Mouse (Mus musculus) limb, embryonic 11.5 days (tissue): ENCODE results near the gene Cacng1. TPM values are rescaled to one million over a fixed set of nuclear protein-coding genes. Genes with fewer than 3 reads are reported as not detected.

Experiments
- ATAC-seq: fragments of 200-750 bp; cut with Nextera tagmentation; 2 replicates; pipeline ENCODE4 v1.8.0; 2017; ENCODE audit warnings: low read depth; ENCODE audit not compliant: insufficient number of reproducible peaks, low FRiP score, low TSS enrichment
- DNase-seq: peaks from one replicate; pipeline ENCODE4 v3.0.0-alpha.2; 2015; ENCODE audit warnings: low spot score
- H3K27ac ChIP-seq: fragments of 300-500 bp; sonication (generic); replicated peaks from 2 replicates; pipeline ENCODE4 v1.5.1; 2014; ENCODE audit warnings: low read depth, mild to moderate bottlenecking, low read length
- H3K27me3 ChIP-seq: fragments of 300-500 bp; sonication (generic); 2 replicates; pipeline ENCODE4 v1.6.1; 2014; ENCODE audit warnings: mild to moderate bottlenecking, low read length, mixed read lengths; ENCODE audit not compliant: control insufficient read depth, insufficient read depth
- H3K36me3 ChIP-seq: fragments of 300-500 bp; sonication (generic); 2 replicates; pipeline ENCODE4 v1.6.1; 2014; ENCODE audit warnings: mild to moderate bottlenecking, low read length, moderate library complexity, mixed read lengths; ENCODE audit not compliant: control insufficient read depth, insufficient read depth
- H3K4me1 ChIP-seq: fragments of 300-500 bp; sonication (generic); 2 replicates; pipeline ENCODE4 v1.6.1; 2014; ENCODE audit warnings: low read length, mixed read lengths; ENCODE audit not compliant: control insufficient read depth, insufficient read depth
- H3K4me2 ChIP-seq: fragments of 300-500 bp; sonication (generic); 2 replicates; pipeline ENCODE4 v1.6.1; 2014; ENCODE audit warnings: low read depth, mild to moderate bottlenecking, moderate library complexity; ENCODE audit not compliant: severe bottlenecking
- H3K4me3 ChIP-seq: fragments of 300-500 bp; sonication (generic); 2 replicates; pipeline ENCODE4 v1.5.1; 2014; ENCODE audit warnings: low read depth, low read length
- H3K9ac ChIP-seq: fragments of 300-500 bp; sonication (generic); 2 replicates; pipeline ENCODE4 v1.6.1; 2014; ENCODE audit warnings: mild to moderate bottlenecking, low read length
- H3K9me3 ChIP-seq: fragments of 300-500 bp; sonication (generic); 2 replicates; pipeline ENCODE4 v1.6.1; 2016; ENCODE audit warnings: low read length; ENCODE audit not compliant: control insufficient read depth
- WGBS: fragments of 180-500 bp; shearing (Covaris S2); extraction: QIAGEN DNeasy Blood & Tissue Kit; methylation state at CpG from one replicate; pipeline ENCODE4 v1.1.7; 2014; 5-methylcytosine and 5-hydroxymethylcytosine counted together
- polyA plus RNA-seq: library from polyadenylated mRNA; unstranded; fragments of >200 nt; fragmentation: Nextera tagmentation; extraction: Ambion mirVana; gene quantifications from 2 replicates; pipeline ENCODE4 v1.2.1, GENCODE M21; 2014

Gene Cacng1
- polyA plus RNA-seq, 1 experiment from 2014 or later = 0.89 TPM

- ATAC-seq (no peak), DNase-seq (no peak)
- H3K4me1 ChIP-seq = no peaks in the 10 kb centered on the region
- no peak overlapping the region for H3K9ac ChIP-seq
- no peak overlapping the region for H3K4me3 ChIP-seq
- H3K9me3 ChIP-seq = no peaks in the 10 kb centered on the region
- no peak overlapping the region for H3K27ac ChIP-seq
- 88% methylated on average over 7 of the region's 7 CpGs for WGBS
- H3K27me3 ChIP-seq = no peaks in the 10 kb centered on the region
- no peaks in the 10 kb centered on the region for H3K36me3 ChIP-seq
- no peak overlapping the region for H3K4me2 ChIP-seq
Measured at GRCm38 (mm10) chr11:107721057-107721456, 4.7 kb upstream of the Cacng1 start.

- Histone ChIP-seq H3K4me2 (no peak overlapping the region), H3K9ac (no peak overlapping the region), H3K27me3 (no peaks in the 10 kb centered on the region), H3K4me3 (no peak overlapping the region), H3K4me1 (no peaks in the 10 kb centered on the region), H3K27ac (no peak overlapping the region), H3K9me3 (no peaks in the 10 kb centered on the region), H3K36me3 (no peaks in the 10 kb centered on the region)
- 87% methylated on average over 9 of the region's 9 CpGs for WGBS
- DNase-seq (no peak), ATAC-seq (no peak)
Measured at GRCm38 (mm10) chr11:107720264-107721021, 4.1 kb upstream of the Cacng1 start.

DNA sequence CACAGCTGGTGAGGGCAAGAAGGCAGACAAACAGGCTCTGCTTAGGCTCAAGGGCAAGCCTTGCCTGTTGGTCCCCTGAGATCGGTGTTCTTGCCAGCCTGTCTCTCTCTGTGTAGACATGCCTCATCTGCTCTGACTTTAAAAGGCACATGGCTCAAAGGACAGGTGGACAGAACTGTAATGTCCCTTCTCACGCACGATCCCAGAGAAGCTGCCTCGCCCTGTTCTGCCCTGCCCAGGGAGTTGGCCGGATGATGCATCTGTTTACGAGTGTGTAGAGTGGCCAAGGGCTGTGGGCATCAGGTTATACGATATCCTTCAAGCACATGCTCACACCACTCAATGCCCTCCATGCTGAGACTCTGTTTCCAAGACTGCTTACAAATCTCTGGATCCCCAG lies 2.0 kb downstream of the Cacng1 start:
- no peak for ATAC-seq
- 81% methylated on average over 7 of the region's 7 CpGs for WGBS

GRCm38 (mm10) chr11:107710379-107710778 lies 5.9 kb downstream of the Cacng1 start:
- WGBS = 78% methylated on average over 3 of the region's 3 CpGs
- no peak overlapping the region for H3K27ac ChIP-seq
- no peaks in the 10 kb centered on the region for H3K9me3 ChIP-seq
- H3K36me3 ChIP-seq = no peaks in the 10 kb centered on the region
- H3K4me2 ChIP-seq = no peak overlapping the region
- no peaks in the 10 kb centered on the region for H3K4me1 ChIP-seq
- no peaks in the 10 kb centered on the region for H3K27me3 ChIP-seq
- H3K9ac ChIP-seq = no peak overlapping the region
- DNase-seq = no peak
- H3K4me3 ChIP-seq = no peak overlapping the region
- no peak for ATAC-seq

More for the DNA sequence above, 2.0 kb downstream of the Cacng1 start:
- H3K27ac ChIP-seq = no peak overlapping the region
- H3K36me3 ChIP-seq = no peaks in the 10 kb centered on the region
- no peak for DNase-seq
- no peaks in the 10 kb centered on the region for H3K27me3 ChIP-seq
- no peak overlapping the region for H3K4me2 ChIP-seq
- H3K4me3 ChIP-seq = no peak overlapping the region
- no peaks in the 10 kb centered on the region for H3K4me1 ChIP-seq
- no peaks in the 10 kb centered on the region for H3K9me3 ChIP-seq
- H3K9ac ChIP-seq = no peak overlapping the region

DNA sequence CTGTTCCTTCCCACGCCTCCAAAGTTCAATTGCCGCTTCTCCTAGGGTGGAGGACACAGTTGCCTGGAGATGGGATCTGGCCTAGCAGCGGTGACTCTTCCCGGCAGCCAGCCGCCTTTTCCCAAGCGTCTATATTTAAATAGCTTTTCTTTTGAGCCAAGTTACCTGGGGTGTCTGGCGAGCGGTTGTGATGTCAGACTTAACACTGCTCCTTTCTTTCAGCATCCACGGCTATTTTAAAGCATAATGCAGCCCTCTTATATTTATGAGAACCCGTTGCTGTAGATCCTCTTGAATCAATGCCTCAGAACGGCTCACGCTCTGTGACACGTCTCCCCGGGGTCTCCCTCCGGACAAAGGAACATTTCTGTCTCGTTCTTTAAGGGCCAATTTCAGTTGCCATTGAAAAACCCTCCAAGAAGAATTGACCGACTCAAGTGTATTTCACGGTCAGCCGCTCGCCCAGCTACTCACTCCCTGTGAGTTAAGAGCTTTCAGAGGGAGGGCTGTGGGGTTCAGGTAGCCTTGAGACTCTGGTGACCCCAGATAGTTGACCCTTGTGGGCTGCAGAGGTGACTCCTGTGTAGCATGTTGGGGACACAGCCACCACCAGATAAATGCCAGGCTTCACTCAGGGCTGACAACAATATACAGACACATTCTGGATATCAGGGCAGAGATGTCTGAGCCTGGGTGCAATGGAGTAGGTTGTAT lies 8.3 kb downstream of the Cacng1 start:
- Histone ChIP-seq H3K36me3 (no peaks in the 10 kb centered on the region), H3K27ac (no peak overlapping the region), H3K4me3 (no peak overlapping the region), H3K27me3 (no peaks in the 10 kb centered on the region), H3K4me2 (no peak overlapping the region), H3K9ac (no peak overlapping the region), H3K4me1 (no peaks in the 10 kb centered on the region), H3K9me3 (no peaks in the 10 kb centered on the region)
- no peak for ATAC-seq
- 78% methylated on average over 20 of the region's 20 CpGs for WGBS
- no peak for DNase-seq

DNA sequence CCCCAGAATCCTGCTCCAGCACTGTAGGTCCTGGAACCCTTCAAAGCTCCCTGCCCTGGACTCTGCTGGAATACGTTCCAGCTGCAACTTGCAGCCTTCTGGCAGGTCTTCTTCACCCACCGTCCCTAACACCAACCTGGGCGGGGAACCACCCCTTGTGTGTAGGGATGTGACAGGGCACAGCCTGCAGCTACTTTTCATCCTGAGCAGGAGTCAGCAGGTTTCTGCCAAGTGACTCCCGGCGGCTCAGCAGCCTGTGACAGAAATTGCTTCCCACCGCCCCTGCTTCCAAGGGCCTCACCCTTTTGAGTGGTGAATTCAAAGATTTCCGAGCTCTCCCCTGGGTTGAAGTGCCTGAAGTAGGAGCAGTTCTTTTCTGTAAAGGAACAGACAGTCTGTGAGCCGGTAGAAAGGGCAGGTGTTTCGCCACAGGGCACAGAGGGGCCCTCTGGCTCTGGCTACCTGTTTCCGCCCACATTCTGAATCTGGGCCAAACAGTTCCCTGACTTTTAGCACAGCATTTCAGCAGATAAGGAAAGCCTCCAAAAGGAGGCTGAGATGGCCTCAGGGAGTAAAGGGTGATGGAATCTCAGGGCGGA lies 10.7 kb downstream of the Cacng1 start:
- 68% methylated on average over 11 of the region's 11 CpGs for WGBS
- no peak overlapping the region for H3K4me2 ChIP-seq

GRCm38 (mm10) chr11:107705060-107705459 lies 11.3 kb downstream of the Cacng1 start:
- Histone ChIP-seq H3K9ac (no peak overlapping the region), H3K36me3 (no peaks in the 10 kb centered on the region), H3K9me3 (no peaks in the 10 kb centered on the region), H3K4me2 (no peak overlapping the region), H3K4me3 (no peak overlapping the region), H3K27ac (no peak overlapping the region), H3K4me1 (0 out of 2 replicates have a peak, but pooled peaks cover 2% of the 10 kb centered on the region), H3K27me3 (no peaks in the 10 kb centered on the region)
- DNase-seq = no peak
- no peak for ATAC-seq
- WGBS = 81% methylated on average over 6 of the region's 6 CpGs

More for the DNA sequence above, 10.7 kb downstream of the Cacng1 start:
- no peak for DNase-seq
- Histone ChIP-seq H3K27ac (no peak overlapping the region), H3K9me3 (no peaks in the 10 kb centered on the region), H3K9ac (no peak overlapping the region), H3K27me3 (no peaks in the 10 kb centered on the region), H3K4me1 (0 out of 2 replicates have a peak, but pooled peaks cover 2% of the 10 kb centered on the region), H3K4me3 (no peak overlapping the region), H3K36me3 (no peaks in the 10 kb centered on the region)
- no peak for ATAC-seq

DNA sequence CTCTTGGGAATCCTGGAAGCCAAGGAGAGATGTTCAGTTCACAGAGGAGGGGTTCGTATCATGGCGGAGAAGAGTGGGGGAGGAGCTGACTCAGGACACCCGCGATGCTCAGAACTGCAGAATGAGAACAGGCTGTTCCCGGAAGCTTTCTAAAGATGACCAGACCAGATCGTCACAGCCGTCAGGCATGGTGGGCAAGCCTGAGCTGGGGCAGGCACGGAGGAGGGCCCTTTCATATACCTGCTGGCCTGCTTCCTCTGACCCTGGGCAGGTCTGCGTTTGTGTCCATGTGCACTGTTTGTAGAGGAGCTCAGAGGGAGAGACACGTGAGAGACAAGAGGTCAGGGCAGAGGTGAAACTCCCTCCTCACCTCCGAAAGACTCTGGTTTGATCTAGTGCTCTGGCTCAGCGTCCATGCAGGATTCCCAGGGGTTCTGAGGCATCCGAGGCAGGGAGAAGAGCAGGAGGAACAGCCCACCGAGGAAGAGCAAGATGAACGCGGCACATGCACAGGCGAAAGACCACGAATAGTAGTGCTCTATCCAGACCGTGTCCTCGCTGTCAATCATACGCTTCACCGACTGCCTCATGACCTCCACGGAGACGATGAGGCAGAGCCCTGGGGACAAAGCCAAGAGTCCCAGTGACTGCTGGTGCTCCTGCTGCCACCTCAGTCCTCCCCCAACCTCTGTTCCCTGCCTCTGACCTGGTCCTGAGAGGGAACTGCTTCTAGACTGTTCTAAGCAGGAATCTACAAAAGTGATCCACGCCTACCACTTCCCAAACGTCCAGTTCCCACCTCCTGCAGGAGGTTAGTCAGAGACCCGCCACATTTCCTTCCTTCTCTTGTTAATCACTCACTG lies 12.8 kb downstream of the Cacng1 start:
- Histone ChIP-seq H3K4me1 (0 out of 2 replicates have a peak, but pooled peaks cover 2% of the 10 kb centered on the region), H3K27ac (no peak overlapping the region), H3K4me2 (no peak overlapping the region), H3K9me3 (no peaks in the 10 kb centered on the region), H3K4me3 (no peak overlapping the region), H3K36me3 (no peaks in the 10 kb centered on the region), H3K27me3 (no peaks in the 10 kb centered on the region), H3K9ac (no peak overlapping the region)
- DNase-seq (no peak), ATAC-seq (no peak)
- 67% methylated on average over 27 of the region's 27 CpGs for WGBS
